Mouse (Mus musculus) bone marrow, adult 2 months (tissue): ENCODE measurements around the gene Krt26. TPM values are rescaled to one million over a fixed set of nuclear protein-coding genes. Genes with fewer than 3 reads are reported as not detected.

Experiments
- H3K27ac ChIP-seq: fragments of 200-500 bp; 2 replicates; pipeline ENCODE4 v1.5.1; 2012; ENCODE audit warnings: low read depth, mild to moderate bottlenecking, control low read depth, inconsistent platforms, low read length; ENCODE audit not compliant: control insufficient read depth, poor library complexity, insufficient read depth
- H3K4me1 ChIP-seq: fragments of 200-500 bp; 2 replicates; pipeline ENCODE4 v1.6.1; 2011; ENCODE audit warnings: low read length; ENCODE audit not compliant: control insufficient read depth, insufficient read depth
- H3K4me3 ChIP-seq: fragments of 200-500 bp; replicated peaks from 2 replicates; pipeline ENCODE3; 2011; ENCODE audit warnings: mild to moderate bottlenecking, low read depth, low read length, control low read depth; ENCODE audit not compliant: control insufficient read depth
- CTCF ChIP-seq: fragments of 200-500 bp; IDR thresholded peaks from 2 replicates; pipeline ENCODE4 v1.5.1; 2011; ENCODE audit warnings: low read length, control low read depth; ENCODE audit not compliant: control insufficient read depth, insufficient read depth
- POLR2A ChIP-seq: fragments of 200-500 bp; IDR thresholded peaks from 2 replicates; pipeline ENCODE4 v1.6.1; 2011; ENCODE audit warnings: low read depth, mild to moderate bottlenecking, control low read depth, low read length, borderline replicate concordance; ENCODE audit not compliant: control insufficient read depth
- WGBS: fragments of 180-500 bp; shearing (Covaris S2); methylation state at CpG from one replicate; pipeline ENCODE4 v1.1.7; 2018; 5-methylcytosine and 5-hydroxymethylcytosine counted together
- polyA plus RNA-seq: library from polyadenylated mRNA; stranded (reverse); fragments of >200 nt; gene quantifications from 2 replicates; pipeline ENCODE4 v1.2.4, GENCODE M21; 2011; ENCODE audit warnings: low replicate concordance; ENCODE audit not compliant: missing spikeins, insufficient read depth, insufficient read length

The Krt26 gene
- polyA plus RNA-seq, 1 experiment, result not detected

DNA sequence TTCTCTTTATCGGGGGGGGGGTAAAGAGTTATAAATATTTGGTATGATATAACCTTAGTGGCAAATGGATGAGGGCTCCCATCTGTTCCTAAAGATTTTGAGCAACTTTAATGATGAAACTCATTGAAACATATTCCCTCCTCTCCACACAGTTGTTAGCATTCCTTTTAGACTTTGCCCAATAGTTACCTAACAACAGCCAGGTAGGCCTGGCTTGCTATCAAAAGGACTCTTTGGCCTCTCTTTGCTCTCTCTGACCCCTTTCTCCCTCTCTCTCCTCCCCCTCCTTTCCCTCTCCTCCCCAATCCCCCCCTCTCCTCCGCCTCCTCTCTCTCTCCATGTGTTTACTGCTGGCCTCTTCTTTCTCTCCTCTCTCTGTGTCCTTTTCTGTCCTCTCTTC, 23.2 kb downstream of the Krt26 start:
- TF ChIP-seq POLR2A, result no peak
- no peak for TF ChIP-seq CTCF
- WGBS, result 80% methylated on average over 2 of the region's 2 CpGs
- Histone ChIP-seq H3K4me1 (no peaks in the 10 kb centered on the region), H3K4me3 (no peak overlapping the region), H3K27ac (no peak overlapping the region)

DNA sequence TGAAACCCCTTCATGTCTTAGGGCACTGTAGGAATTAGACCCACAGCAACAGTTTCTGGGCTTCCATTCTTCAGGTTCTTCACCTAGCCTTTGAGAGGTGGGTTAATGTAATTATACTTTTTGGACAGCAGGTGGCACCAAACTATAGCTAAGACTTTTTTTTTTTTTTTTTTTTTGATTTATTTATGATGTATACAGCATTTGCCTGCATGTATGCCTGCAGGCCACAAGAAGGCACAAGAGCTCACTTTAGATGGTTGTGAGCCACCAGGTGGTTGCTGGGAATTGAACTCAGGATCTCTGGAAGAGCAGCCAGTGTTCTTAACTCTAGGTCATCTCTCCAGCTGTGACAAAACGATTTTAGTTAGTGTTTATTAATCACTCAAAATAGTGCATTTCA, 26.9 kb downstream of the Krt26 start:
- no peaks in the 10 kb centered on the region for H3K4me1 ChIP-seq
- TF ChIP-seq POLR2A, result no peak
- no peak for TF ChIP-seq CTCF
- WGBS, result 81% methylated on average over 1 of the region's 1 CpGs
- no peak overlapping the region for H3K4me3 ChIP-seq
- H3K27ac ChIP-seq, result no peak overlapping the region

GRCm38 (mm10) chr11:99307579-99307978, 30.2 kb downstream of the Krt26 start:
- no peak for TF ChIP-seq POLR2A
- TF ChIP-seq CTCF, result peak; percentile 28; the same call in 1 of the 2 replicates
- Histone ChIP-seq H3K4me3 (no peak overlapping the region), H3K27ac (no peak overlapping the region), H3K4me1 (no peaks in the 10 kb centered on the region)
- 19% methylated on average over 2 of the region's 2 CpGs for WGBS

DNA sequence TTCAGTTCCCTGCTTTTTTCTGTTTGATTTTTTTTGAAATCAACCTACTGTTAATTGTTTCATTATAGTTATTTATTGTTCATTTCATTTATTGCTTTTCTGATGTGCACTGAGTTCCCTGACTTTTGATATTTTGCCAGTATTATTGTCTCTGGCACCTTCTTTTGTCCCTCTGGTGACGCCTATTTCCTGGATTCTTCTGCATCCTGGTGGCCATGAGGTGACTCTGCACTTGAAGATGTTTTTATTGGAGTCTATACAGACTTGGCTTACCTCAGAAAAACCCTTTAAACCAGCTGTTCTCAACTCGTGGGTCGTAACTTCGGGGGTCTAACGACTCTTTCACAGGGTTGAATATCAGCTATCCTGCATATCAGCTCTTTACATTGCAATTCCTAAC, 42.7 kb downstream of the Krt26 start:
- H3K4me3 ChIP-seq, result no peak overlapping the region
- no peaks in the 10 kb centered on the region for H3K4me1 ChIP-seq
- H3K27ac ChIP-seq, result no peak overlapping the region
- TF ChIP-seq CTCF (no peak), POLR2A (no peak)
- WGBS, result 44% methylated on average over 5 of the region's 5 CpGs

- Histone ChIP-seq H3K4me3 (no peak overlapping the region), H3K27ac (no peak overlapping the region), H3K4me1 (no peaks in the 10 kb centered on the region)
- 64% methylated on average over 5 of the region's 5 CpGs for WGBS
- TF ChIP-seq POLR2A, result no peak
- TF ChIP-seq CTCF, result peak; percentile 48; the same call in 1 of the 2 replicates
These were observed 44.9 kb downstream of the Krt26 start for GRCm38 (mm10) chr11:99292846-99293245.

DNA sequence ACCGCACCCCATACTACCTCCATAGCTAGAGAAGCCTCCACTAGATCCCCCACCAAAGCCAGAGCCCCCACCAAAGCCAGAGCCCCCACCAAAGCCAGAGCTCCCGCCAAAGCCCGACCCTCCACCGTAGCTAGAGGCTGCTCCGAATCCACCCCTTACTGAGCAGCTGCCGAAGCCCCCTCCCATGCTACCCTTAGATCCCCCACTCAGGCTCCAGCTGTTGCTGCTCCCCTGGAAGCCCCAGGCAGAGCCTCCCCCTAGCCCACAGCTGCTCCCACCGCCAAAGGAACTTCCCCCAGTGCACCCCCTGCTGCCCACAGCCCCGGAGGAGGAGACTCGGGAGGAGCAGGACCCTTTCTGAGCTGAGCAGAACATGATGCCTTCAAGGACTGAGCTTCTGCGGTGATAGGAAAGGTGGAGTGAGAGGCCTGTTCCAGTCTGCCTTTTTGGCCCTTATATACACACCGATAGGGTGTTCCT, 52.9 kb downstream of the Krt26 start, which contains the start of gene Krt24:
TSS of gene Krt24 (minus strand) at position 430 of the 480 bp plus-strand sequence.
- WGBS, result 57% methylated on average over 11 of the region's 11 CpGs
- Histone ChIP-seq H3K4me3 (no peak within 1 kb of the TSS), H3K4me1 (no peaks in the 10 kb centered on the region), H3K27ac (no peak within 1 kb of the TSS)
- no peak for TF ChIP-seq POLR2A
- TF ChIP-seq CTCF, result no peak

GRCm38 (mm10) chr11:99284011-99284410, 53.8 kb downstream of the Krt26 start:
- H3K4me3 ChIP-seq, result no peak overlapping the region
- no peak overlapping the region for H3K27ac ChIP-seq
- H3K4me1 ChIP-seq, result no peaks in the 10 kb centered on the region
- TF ChIP-seq POLR2A, result no peak
- TF ChIP-seq CTCF, result no peak
- 77% methylated on average over 5 of the region's 5 CpGs for WGBS

- TF ChIP-seq POLR2A, result no peak
- Histone ChIP-seq H3K4me1 (no peaks in the 10 kb centered on the region), H3K4me3 (no peak overlapping the region), H3K27ac (no peak overlapping the region)
- 20% methylated on average over 4 of the region's 4 CpGs for WGBS
These were observed 54.4 kb downstream of the Krt26 start for GRCm38 (mm10) chr11:99283334-99283733.

GRCm38 (mm10) chr11:99281116-99281515, 56.6 kb downstream of the Krt26 start:
- TF ChIP-seq CTCF (no peak), POLR2A (no peak)
- 71% methylated on average over 9 of the region's 9 CpGs for WGBS
- H3K4me1 ChIP-seq, result no peaks in the 10 kb centered on the region
- no peak overlapping the region for H3K4me3 ChIP-seq
- H3K27ac ChIP-seq, result no peak overlapping the region
